Mouse (Mus musculus): ENCODE data around the gene 2010111I01Rik.

DNA sequence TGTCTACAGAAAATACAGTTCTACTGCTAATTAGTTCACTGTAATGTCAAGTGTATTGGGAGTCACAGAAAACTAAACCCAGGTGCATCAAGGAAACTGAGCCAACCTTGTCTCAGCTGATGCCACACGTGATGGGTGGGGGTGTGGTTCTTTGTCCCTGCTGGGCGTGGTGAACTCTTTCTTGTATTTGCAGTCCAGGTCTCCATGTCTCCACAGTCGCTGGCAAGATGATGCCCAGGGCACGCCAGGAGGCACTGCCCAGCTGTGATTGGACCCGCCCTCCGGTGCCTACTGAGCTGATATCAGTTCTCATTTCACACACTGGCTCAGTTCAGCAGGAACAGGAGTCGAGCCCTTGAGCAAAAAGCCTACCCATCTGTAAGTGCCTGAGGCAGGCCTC, 336.2 kb downstream of the 2010111I01Rik start:
- TF ChIP-seq CTCF (IDR thresholded peaks at IDR 0.05; ENCODE audit: low read depth, low read length) (no peak), POLR2A (IDR thresholded peaks at IDR 0.05; ENCODE audit: extremely low read depth, insufficient read depth, low read length) (no peak)
